Mouse (Mus musculus) heart, embryonic 14.5 days (tissue): ENCODE measurements around the gene Cp. TPM values are rescaled to one million over a fixed set of nuclear protein-coding genes. Genes with fewer than 3 reads are reported as not detected.
A peak's percentile ranks its signal among the peaks of the same experiment; 100 is the strongest.
"Not testable (repeated sequence)": the region's sequence is repeated elsewhere in the genome, so short reads cannot be mapped to it uniquely, and the experiment has no call there.

ENCODE experiments used
- ATAC-seq: fragments of 200-750 bp; cut with Nextera tagmentation; 2 replicates; pipeline ENCODE4 v1.8.0; 2017; ENCODE audit warnings: low read depth, moderate TSS enrichment; ENCODE audit not compliant: insufficient number of reproducible peaks, insufficient read depth, low FRiP score
- H3K27ac ChIP-seq, 2 experiments: fragments of 200-500 bp in 1 of 2; fragments of 300-500 bp in 1 of 2; sonication (generic) in 1 of 2; replicated peaks in 1 of 2; 2 replicates each; pipeline ENCODE4 v1.5.1; 2012 to 2014; ENCODE audit warnings: low read depth in 2 of 2, low read length in 2 of 2, control low read depth in 1 of 2, mild to moderate bottlenecking in 1 of 2, mixed read lengths in 1 of 2; ENCODE audit not compliant: control insufficient read depth in 1 of 2, insufficient read depth in 1 of 2
- H3K27me3 ChIP-seq: fragments of 300-500 bp; sonication (generic); 2 replicates; pipeline ENCODE4 v1.6.1; 2014; ENCODE audit warnings: mild to moderate bottlenecking, low read length, control low read depth; ENCODE audit not compliant: control insufficient read depth, insufficient read depth
- H3K36me3 ChIP-seq: fragments of 300-500 bp; sonication (generic); 2 replicates; pipeline ENCODE4 v1.6.1; 2014; ENCODE audit warnings: mild to moderate bottlenecking, control low read depth, low read length, mixed read lengths; ENCODE audit not compliant: control insufficient read depth, insufficient read depth
- H3K4me1 ChIP-seq, 2 experiments: fragments of 200-500 bp in 1 of 2; fragments of 300-500 bp in 1 of 2; sonication (generic) in 1 of 2; 2 replicates each; pipeline ENCODE4 v1.6.1; 2012 to 2014; ENCODE audit warnings: low read length in 2 of 2, control low read depth in 1 of 2, mixed read lengths in 1 of 2; ENCODE audit not compliant: control insufficient read depth in 2 of 2, insufficient read depth in 2 of 2
- H3K4me2 ChIP-seq: fragments of 300-500 bp; sonication (generic); 2 replicates; pipeline ENCODE4 v1.6.1; 2014; ENCODE audit warnings: mild to moderate bottlenecking, low read length
- H3K4me3 ChIP-seq, 2 experiments: fragments of 200-500 bp in 1 of 2; fragments of 300-500 bp in 1 of 2; sonication (generic) in 1 of 2; 2 replicates each; pipeline ENCODE4 v1.5.1; 2012 to 2014; ENCODE audit warnings: low read length in 2 of 2, mild to moderate bottlenecking in 2 of 2, control low read depth in 1 of 2, low read depth in 1 of 2, moderate library complexity in 1 of 2; ENCODE audit not compliant: control insufficient read depth in 1 of 2, insufficient read depth in 1 of 2
- H3K9ac ChIP-seq: fragments of 300-500 bp; sonication (generic); 2 replicates; pipeline ENCODE4 v1.6.1; 2014; ENCODE audit warnings: mild to moderate bottlenecking, low read length
- H3K9me3 ChIP-seq: fragments of 300-500 bp; sonication (generic); 2 replicates; pipeline ENCODE4 v1.6.1; 2016; ENCODE audit warnings: low read length, control low read depth; ENCODE audit not compliant: control insufficient read depth
- WGBS: fragments of 180-500 bp; shearing (Covaris S2); extraction: QIAGEN DNeasy Blood & Tissue Kit; methylation state at CpG from one replicate; pipeline ENCODE4 v1.1.7; 2014; 5-methylcytosine and 5-hydroxymethylcytosine counted together
- polyA plus RNA-seq: library from polyadenylated mRNA; unstranded; fragments of >200 nt; fragmentation: Nextera tagmentation; extraction: Ambion mirVana; gene quantifications from 2 replicates; pipeline ENCODE4 v1.2.1, GENCODE M21; 2014

Cp gene
- polyA plus RNA-seq, result 1.7 and 1.8 TPM in 2 replicates

DNA sequence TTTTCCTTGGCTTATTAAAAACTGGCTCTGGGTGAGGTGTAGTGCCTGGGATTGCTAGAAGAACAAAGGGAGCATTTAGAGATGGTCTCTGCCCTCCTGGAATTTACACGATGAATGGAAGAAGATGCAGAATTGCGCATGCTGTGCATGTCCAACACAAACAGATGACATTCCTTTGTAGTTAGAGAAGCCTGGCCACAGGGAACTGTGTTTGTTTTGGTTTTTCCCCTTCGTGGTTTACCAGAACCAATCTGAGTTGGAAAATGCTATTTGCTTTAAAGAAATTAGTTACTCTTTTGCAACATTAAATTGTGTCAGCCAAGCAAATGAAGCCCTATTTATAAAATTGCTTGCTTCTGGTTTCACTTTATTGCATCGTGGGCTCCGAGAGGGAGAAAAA lies at the start of gene Cp:
Gene Cp (plus strand): TSS at position 170 of the 400 bp plus-strand sequence.
- Histone ChIP-seq H3K27me3 (no peaks in the 10 kb centered on the region), H3K4me1 (peaks cover 3 to 34% of the 10 kb centered on the region in 2 experiments; a peak in 3 of 4 replicates), H3K9ac (no peak within 1 kb of the TSS), H3K27ac (peak within 1 kb of the TSS in 1 of 2 experiments; percentile 64; a peak in 2 of 4 replicates), H3K36me3 (no peaks in the 10 kb centered on the region), H3K4me2 (peak within 1 kb of the TSS; percentile 28), H3K9me3 (no peaks in the 10 kb centered on the region), H3K4me3 (no peak within 1 kb of the TSS)
- 63% methylated on average over 5 of the region's 5 CpGs for WGBS
- no peak for ATAC-seq

DNA sequence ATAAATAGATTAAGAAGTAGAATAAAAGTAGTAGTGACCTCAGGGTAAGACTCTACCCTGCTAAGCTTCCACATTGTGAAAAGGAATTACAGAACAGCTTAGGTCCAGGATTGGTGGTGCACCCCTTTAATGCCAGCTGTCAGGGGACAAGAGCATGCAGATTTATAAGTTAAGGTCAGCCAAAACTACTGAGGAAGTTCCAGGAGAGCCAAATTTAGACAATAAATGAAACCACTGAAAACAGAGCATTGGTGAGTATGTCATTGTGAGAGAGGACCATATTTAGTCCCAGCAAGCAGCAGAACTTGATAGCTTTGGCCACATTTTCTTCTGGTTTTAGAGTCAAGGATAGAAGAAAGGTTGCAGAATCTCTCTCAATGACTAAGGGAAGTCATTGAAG lies 8.3 kb upstream of the Cp start:
- no peak for ATAC-seq
- H3K9ac ChIP-seq, result no peak overlapping the region
- peaks cover 3 to 7% of the 10 kb centered on the region in 2 experiments; a peak in 3 of 4 replicates for H3K4me1 ChIP-seq
- H3K27ac ChIP-seq, result no peak overlapping the region
- H3K27me3 ChIP-seq, result no peaks in the 10 kb centered on the region
- H3K4me2 ChIP-seq, result no peak overlapping the region
- no peaks in the 10 kb centered on the region for H3K9me3 ChIP-seq
- no peak overlapping the region for H3K4me3 ChIP-seq
- H3K36me3 ChIP-seq, result no peaks in the 10 kb centered on the region

DNA sequence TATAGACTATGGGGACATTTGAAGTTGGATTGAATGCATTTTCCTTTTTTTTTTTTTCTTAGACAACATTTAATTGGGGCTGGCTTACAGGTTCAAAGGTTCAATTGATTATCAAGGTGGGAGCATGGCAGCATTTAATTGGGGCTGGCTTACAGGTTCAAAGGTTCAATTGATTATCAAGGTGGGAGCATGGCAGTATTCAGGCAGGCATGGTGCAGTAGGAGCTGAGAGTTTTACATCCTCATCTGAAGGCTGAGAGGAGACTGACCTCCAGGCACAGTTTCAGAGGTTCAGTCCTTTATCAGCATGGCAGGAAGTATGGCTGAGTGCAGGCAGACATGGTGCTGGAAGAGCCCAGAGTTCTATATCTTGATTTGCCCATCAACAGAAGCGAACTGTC lies 7.5 kb upstream of the Cp start:
- not testable (repeated sequence) for H3K27ac ChIP-seq, H3K9me3 ChIP-seq, H3K4me2 ChIP-seq, H3K36me3 ChIP-seq, ATAC-seq, H3K9ac ChIP-seq, H3K4me3 ChIP-seq, H3K27me3 ChIP-seq
- H3K4me1 ChIP-seq, result peaks cover 3 to 15% of the 10 kb centered on the region in 2 experiments; a peak in 3 of 4 replicates
- 41% methylated on average over 1 of the region's 1 CpGs for WGBS

DNA sequence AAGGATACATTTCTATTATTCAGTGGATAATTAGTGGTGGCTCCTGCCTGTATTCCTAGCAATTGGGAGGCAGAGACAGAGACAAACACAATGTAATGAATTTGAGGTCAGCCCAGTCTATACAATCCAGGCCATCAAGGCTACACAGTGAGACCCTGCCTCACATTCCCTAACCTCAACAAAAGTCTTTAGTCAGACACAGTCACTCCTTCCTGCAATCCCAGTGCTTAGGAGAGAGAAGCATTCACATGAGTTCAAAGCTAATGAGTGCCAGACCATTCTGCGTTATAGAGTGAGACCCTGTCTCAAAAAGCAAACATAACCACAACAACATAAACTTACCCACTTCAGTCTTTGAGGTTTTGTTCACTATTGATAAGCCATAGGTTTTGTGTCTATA lies 3.4 kb upstream of the Cp start:
- WGBS, result 97% methylated on average over 1 of the region's 1 CpGs
- H3K36me3 ChIP-seq, result no peaks in the 10 kb centered on the region
- no peak overlapping the region for H3K4me2 ChIP-seq
- H3K4me3 ChIP-seq, result no peak overlapping the region
- H3K9me3 ChIP-seq, result no peaks in the 10 kb centered on the region
- peak overlapping the region; percentile 78 to 82 for H3K27ac ChIP-seq
- no peak for ATAC-seq
- H3K27me3 ChIP-seq, result no peaks in the 10 kb centered on the region
- peaks cover 3 to 30% of the 10 kb centered on the region in 2 experiments; a peak in 3 of 4 replicates for H3K4me1 ChIP-seq
- 0 out of 2 replicates have a peak overlapping the region, but pooled peaks have one; percentile 27 for H3K9ac ChIP-seq

DNA sequence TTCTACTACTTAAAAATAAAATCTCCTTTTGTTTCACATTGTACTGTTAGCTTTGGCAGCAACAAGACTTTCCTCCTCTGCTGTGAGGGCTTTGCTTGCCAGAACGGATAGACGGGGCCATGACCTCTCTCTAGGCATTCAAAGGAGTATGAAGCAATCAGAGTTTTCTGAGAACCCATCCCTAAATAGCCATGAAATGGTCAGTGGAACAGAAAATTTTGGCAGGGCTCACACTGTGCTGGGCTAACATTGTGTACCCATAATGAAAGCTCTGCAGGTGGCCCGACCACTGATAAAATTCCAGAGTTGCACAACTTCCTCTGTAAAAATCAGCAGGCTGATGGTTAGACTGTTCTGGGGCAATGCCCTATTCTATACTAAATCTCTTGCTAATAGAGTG lies 3.0 kb upstream of the Cp start:
- H3K36me3 ChIP-seq, result no peaks in the 10 kb centered on the region
- H3K4me1 ChIP-seq, result peaks cover 3 to 34% of the 10 kb centered on the region in 2 experiments; a peak in 3 of 4 replicates
- no peaks in the 10 kb centered on the region for H3K9me3 ChIP-seq
- 19% methylated on average over 3 of the region's 3 CpGs for whole genome bisulfite sequencing
- H3K27ac ChIP-seq, result peak overlapping the region; percentile 12 to 82; a peak in 3 of 4 replicates
- ATAC-seq, result peak; percentile 88
- no peak overlapping the region for H3K4me3 ChIP-seq
- no peaks in the 10 kb centered on the region for H3K27me3 ChIP-seq
- H3K9ac ChIP-seq, result 0 out of 2 replicates have a peak overlapping the region, but pooled peaks have one; percentile 27
- H3K4me2 ChIP-seq, result no peak overlapping the region

DNA sequence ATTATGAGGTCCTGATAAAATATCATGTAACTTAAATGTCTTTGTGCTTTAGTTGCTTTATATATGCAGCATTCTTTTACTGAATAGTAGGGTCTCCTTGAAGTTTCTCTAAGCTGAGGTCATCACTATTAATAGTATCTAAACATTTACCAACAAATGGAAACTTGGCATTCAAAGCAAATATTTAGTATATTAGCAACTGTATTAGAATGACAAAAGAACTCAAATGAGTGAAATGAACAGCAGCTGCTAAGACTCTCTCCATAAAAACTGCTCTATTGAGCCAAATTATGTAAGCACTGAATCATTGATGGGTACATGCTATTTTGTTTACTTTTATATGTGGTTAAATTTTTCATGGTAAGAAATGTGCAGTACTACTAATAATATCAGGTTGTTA lies 1.2 kb downstream of the Cp start:
- Histone ChIP-seq H3K4me2 (no peak overlapping the region), H3K9ac (no peak overlapping the region), H3K27me3 (no peaks in the 10 kb centered on the region), H3K27ac (no peak overlapping the region), H3K9me3 (no peaks in the 10 kb centered on the region), H3K4me3 (no peak overlapping the region), H3K36me3 (no peaks in the 10 kb centered on the region), H3K4me1 (peaks cover 3 to 32% of the 10 kb centered on the region in 2 experiments; a peak in 3 of 4 replicates)
- ATAC-seq, result no peak

DNA sequence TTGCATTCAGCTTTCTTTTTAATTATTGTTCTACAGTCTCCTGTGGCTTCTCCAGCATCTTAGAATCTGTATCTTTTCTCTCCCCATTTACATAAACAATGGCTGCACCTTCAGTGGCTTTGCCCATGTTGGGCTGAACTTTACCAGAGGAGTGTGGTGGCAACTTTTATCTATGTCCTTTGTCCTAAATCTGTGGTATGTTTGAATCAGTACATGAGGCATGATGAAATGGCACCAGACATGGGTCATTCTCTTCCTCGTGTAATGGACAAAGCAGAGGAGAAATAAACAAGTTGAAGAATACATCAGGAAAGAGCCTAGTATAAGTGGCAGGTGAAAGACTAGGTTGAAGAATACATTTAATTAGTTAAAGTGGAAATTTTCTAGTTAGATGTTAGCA lies 2.1 kb downstream of the Cp start:
- no peak overlapping the region for H3K9ac ChIP-seq
- H3K27me3 ChIP-seq, result no peaks in the 10 kb centered on the region
- H3K4me1 ChIP-seq, result peaks cover 0 to 24% of the 10 kb centered on the region in 2 experiments; a peak in 3 of 4 replicates
- 78% methylated on average over 1 of the region's 1 CpGs for WGBS
- H3K4me2 ChIP-seq, result no peak overlapping the region
- H3K9me3 ChIP-seq, result no peaks in the 10 kb centered on the region
- H3K27ac ChIP-seq, result no peak overlapping the region
- ATAC-seq, result no peak
- no peaks in the 10 kb centered on the region for H3K36me3 ChIP-seq
- H3K4me3 ChIP-seq, result no peak overlapping the region

DNA sequence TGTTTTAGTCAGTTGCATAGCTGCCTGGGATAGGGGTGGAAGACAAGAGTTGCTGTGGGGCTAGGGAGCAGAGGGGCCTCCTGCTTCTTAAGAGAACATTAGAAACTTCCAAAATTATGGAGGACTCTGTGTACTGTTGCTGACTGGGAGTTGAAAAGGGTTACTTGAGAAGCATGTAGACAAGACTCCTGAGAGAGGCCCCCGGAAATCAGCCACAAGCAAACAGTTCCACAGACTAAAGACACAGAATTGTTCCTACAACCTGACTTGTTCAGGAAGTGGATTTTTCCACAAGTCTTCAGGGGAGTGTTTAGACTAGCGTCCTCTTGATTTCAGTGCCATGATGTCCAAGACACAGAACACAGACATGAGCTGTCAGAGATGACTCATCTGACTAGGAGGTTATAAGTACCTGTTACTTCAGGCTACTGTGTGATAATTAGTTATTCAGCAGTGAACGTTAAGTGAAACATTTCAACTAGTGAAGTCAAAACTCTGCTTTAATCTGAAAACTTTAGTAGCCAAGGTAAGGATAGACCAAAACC lies 3.8 kb downstream of the Cp start:
- H3K9ac ChIP-seq, result no peak overlapping the region
- no peak overlapping the region for H3K4me2 ChIP-seq
- no peak for ATAC-seq
- peaks cover 2 to 27% of the 10 kb centered on the region in 2 experiments for H3K4me1 ChIP-seq
- H3K27me3 ChIP-seq, result no peaks in the 10 kb centered on the region
- peak overlapping the region in 1 of 2 experiments; percentile 41; a peak in 1 of 4 replicates for H3K27ac ChIP-seq
- H3K36me3 ChIP-seq, result no peaks in the 10 kb centered on the region
- 48% methylated on average over 3 of the region's 3 CpGs for WGBS
- H3K4me3 ChIP-seq, result no peak overlapping the region
- H3K9me3 ChIP-seq, result no peaks in the 10 kb centered on the region
